In genomic region chr1:59804363-59804762, GRCm38 (mm10) we compare ENCODE assay signal across 18 mouse cellular contexts. TPM values are rescaled to one million over a fixed set of nuclear protein-coding genes. Genes with fewer than 3 reads are reported as not detected.
DNase-seq lines count a peak whose midpoint lies in the region; ATAC-seq and TF ChIP-seq lines count a peak whose summit lies in the region.
"Had no signal": no experiment of that assay in that cellular context is flagged by ENCODE, and none has a peak within 500 bp of the region (broad histone marks: within the 10 kb centered on the region; RNA-seq: fewer than 3 reads in every experiment).

No protein-coding gene starts in this region.

- ATAC-seq in G1E (ENCODE audit: extremely low read depth, insufficient number of reproducible peaks, low FRiP score, poor library complexity, severe bottlenecking) = peak; percentile 57; the same call in 1 of the 2 replicates
- peak; percentile 51 for ATAC-seq in liver, embryonic 16.5 days (ENCODE audit: low read depth)
- no peak for ATAC-seq in hindbrain, postnatal 0 days
- ATAC-seq: intestine, postnatal 0 days had no signal

- no peak overlapping the region for H3K4me2 ChIP-seq in liver, embryonic 16.5 days (ENCODE audit: low read depth, low read length)
- H3K4me2 ChIP-seq in hindbrain, postnatal 0 days (ENCODE audit: low read depth, low read length) = no peak overlapping the region
- H3K4me2 ChIP-seq: embryonic facial prominence, embryonic 15.5 days; forebrain, embryonic 12.5 days; hindbrain, embryonic 15.5 days; limb, embryonic 15.5 days; stomach, embryonic 15.5 days had no signal

- H3K27me3 ChIP-seq in kidney, adult 2 months (replicated peaks; ENCODE audit: control insufficient read depth, insufficient read depth, low read length) = no peaks in the 10 kb centered on the region
- no peaks in the 10 kb centered on the region for H3K27me3 ChIP-seq in G1E (ENCODE audit: insufficient read depth, low read length)
- no peaks in the 10 kb centered on the region for H3K27me3 ChIP-seq in liver, embryonic 16.5 days (ENCODE audit: control insufficient read depth, insufficient read depth, low read depth, low read length)
- H3K27me3 ChIP-seq in hindbrain, postnatal 0 days (ENCODE audit: insufficient read depth, low read length) = no peaks in the 10 kb centered on the region
- H3K27me3 ChIP-seq: embryonic facial prominence, embryonic 15.5 days; forebrain, embryonic 12.5 days; hindbrain, embryonic 15.5 days; limb, embryonic 15.5 days; stomach, embryonic 15.5 days had no signal

- no peak overlapping the region for H3K9ac ChIP-seq in liver, embryonic 16.5 days (ENCODE audit: low read depth, low read length)
- H3K9ac ChIP-seq in hindbrain, postnatal 0 days (replicated peaks; ENCODE audit: low read length) = no peak overlapping the region
- H3K9ac ChIP-seq: embryonic facial prominence, embryonic 15.5 days; forebrain, embryonic 12.5 days; hindbrain, embryonic 15.5 days; limb, embryonic 15.5 days; stomach, embryonic 15.5 days had no signal

- WGBS in kidney, adult 2 months = 36% methylated on average over 2 of the region's 2 CpGs
- 24% methylated on average over 2 of the region's 2 CpGs for WGBS in liver, embryonic 16.5 days (ENCODE audit: insufficient replicate concordance)
- 66% methylated on average over 2 of the region's 2 CpGs for WGBS in hindbrain, postnatal 0 days

- H3K4me3 ChIP-seq in kidney, adult 2 months (ENCODE audit: insufficient read depth, low read depth, low read length) = no peak overlapping the region
- no peak overlapping the region for H3K4me3 ChIP-seq in G1E (ENCODE audit: low read depth, low read length)
- H3K4me3 ChIP-seq in liver, embryonic 16.5 days (ENCODE audit: low read depth, low read length) = no peak overlapping the region
- no peak overlapping the region for H3K4me3 ChIP-seq in hindbrain, postnatal 0 days (ENCODE audit: low read length)
- H3K4me3 ChIP-seq: embryonic facial prominence, embryonic 15.5 days; forebrain, embryonic 12.5 days; heart, embryonic 10.5 days; hindbrain, embryonic 15.5 days; limb, embryonic 15.5 days; stomach, embryonic 15.5 days had no signal

- H3K27ac ChIP-seq in kidney, adult 2 months (ENCODE audit: insufficient read depth, low read depth, low read length) = no peak overlapping the region
- H3K27ac ChIP-seq in liver, embryonic 16.5 days (ENCODE audit: low read length) = no peak overlapping the region
- H3K27ac ChIP-seq in hindbrain, postnatal 0 days = no peak overlapping the region
- H3K27ac ChIP-seq: embryonic facial prominence, embryonic 15.5 days; forebrain, embryonic 12.5 days; heart, embryonic 10.5 days; hindbrain, embryonic 15.5 days; limb, embryonic 15.5 days; stomach, embryonic 15.5 days had no signal

- peak; percentile 8 for DNase-seq in kidney, adult 2 months
- no peak for DNase-seq in kidney, adult 11 months
- no peak for DNase-seq in G1E (ENCODE audit: low spot score)
- DNase-seq in c-Kit-positive CD71-positive TER-119-negative erythroid progenitor cells, embryonic 14.5 days (ENCODE audit: low read depth) = peak; percentile 55
- no peak for DNase-seq in hindbrain, postnatal 0 days (ENCODE audit: low spot score)
- DNase-seq in urinary bladder, postnatal 25 days (ENCODE audit: low spot score) = no peak
- DNase-seq: cerebellum, adult 9-11 months; embryo, embryonic 11 days; gastrocnemius, postnatal 25 days; kidney, postnatal 25 days had no signal

- no peak for TF ChIP-seq POLR2A in kidney, adult 2 months (IDR thresholded peaks at IDR 0.05; ENCODE audit: low read depth, low read length)

- H3K36me3 ChIP-seq in kidney, adult 2 months (ENCODE audit: control insufficient read depth, insufficient read depth, low read length) = no peaks in the 10 kb centered on the region
- H3K36me3 ChIP-seq in G1E (replicated peaks) = no peaks in the 10 kb centered on the region
- no peaks in the 10 kb centered on the region for H3K36me3 ChIP-seq in liver, embryonic 16.5 days (ENCODE audit: control insufficient read depth, insufficient read depth)
- H3K36me3 ChIP-seq in hindbrain, postnatal 0 days (ENCODE audit: insufficient read depth, low read length) = no peaks in the 10 kb centered on the region
- H3K36me3 ChIP-seq: embryonic facial prominence, embryonic 15.5 days; forebrain, embryonic 12.5 days; heart, embryonic 10.5 days; hindbrain, embryonic 15.5 days; limb, embryonic 15.5 days; stomach, embryonic 15.5 days had no signal

- H3K4me1 ChIP-seq in kidney, adult 2 months (ENCODE audit: control insufficient read depth, insufficient read depth, low read length) = peaks cover 8% of the 10 kb centered on the region; the same call in 1 of the 2 replicates
- peaks cover 19% of the 10 kb centered on the region for H3K4me1 ChIP-seq in G1E (ENCODE audit: insufficient read depth, low read depth, low read length)
- H3K4me1 ChIP-seq in liver, embryonic 16.5 days (ENCODE audit: control insufficient read depth, low read depth, low read length) = peaks cover 6% of the 10 kb centered on the region
- no peaks in the 10 kb centered on the region for H3K4me1 ChIP-seq in hindbrain, postnatal 0 days (ENCODE audit: insufficient read depth, low read length)
- H3K4me1 ChIP-seq: embryonic facial prominence, embryonic 15.5 days; forebrain, embryonic 12.5 days; hindbrain, embryonic 15.5 days; limb, embryonic 15.5 days; stomach, embryonic 15.5 days had no signal

- TF ChIP-seq CTCF in kidney, adult 2 months (conservative IDR thresholded peaks at IDR 0.05; ENCODE audit: insufficient read depth, insufficient read length, low read depth, low read length) = no peak
- TF ChIP-seq CTCF in G1E (IDR thresholded peaks at IDR 0.05; ENCODE audit: low read depth, low read length) = no peak
- TF ChIP-seq CTCF in hindbrain, postnatal 0 days (IDR thresholded peaks at IDR 0.05; ENCODE audit: low read depth) = no peak

- no peaks in the 10 kb centered on the region for H3K9me3 ChIP-seq in G1E (replicated peaks)
- H3K9me3 ChIP-seq in liver, embryonic 16.5 days (replicated peaks; ENCODE audit: control insufficient read depth, low read length) = no peaks in the 10 kb centered on the region
- H3K9me3 ChIP-seq in hindbrain, postnatal 0 days (ENCODE audit: low read length) = no peaks in the 10 kb centered on the region
- H3K9me3 ChIP-seq: embryonic facial prominence, embryonic 15.5 days; forebrain, embryonic 12.5 days; heart, embryonic 10.5 days; hindbrain, embryonic 15.5 days; limb, embryonic 15.5 days; stomach, embryonic 15.5 days had no signal

RNA-seq across cellular contexts. Expression of gene Bmpr2, which starts 41.2 kb away (rescaled TPM):
- 7.0 and 8.1 TPM in 2 replicates for polyA plus RNA-seq in kidney, adult 2 months (2012; rRNA removed)
- 103 and 112 TPM in 2 replicates for total RNA-seq in G1E (2014; fragmentation: Nextera tagmentation)
- 54.1 and 59.9 TPM in 2 replicates for total RNA-seq in G1E (2017)
- 3.0 and 3.4 TPM in 2 replicates for polyA plus RNA-seq in G1E (2012)
- polyA plus RNA-seq in liver, embryonic 16.5 days (2015; fragmentation: Nextera tagmentation; extraction: Ambion mirVana) = 0.87 and 0.88 TPM in 2 replicates
- 56.2 and 59.8 TPM in 2 replicates for total RNA-seq in hindbrain, postnatal 0 days (2014; rRNA removed)
- 9.2 and 9.3 TPM in 2 replicates for polyA plus RNA-seq in hindbrain, postnatal 0 days (2015; fragmentation: Nextera tagmentation; extraction: Ambion mirVana)

Comparison
In these comparisons a context has a peak if more than half of its experiments do, and no peak if none do; other contexts are left out.
1. DNase-seq: peak in kidney, adult 2 months (single experiment) and c-Kit-positive CD71-positive TER-119-negative erythroid progenitor cells, embryonic 14.5 days (single experiment); none in kidney, adult 11 months (single experiment), G1E (single experiment), hindbrain, postnatal 0 days (single experiment) and urinary bladder, postnatal 25 days (single experiment).